Mouse (Mus musculus): ENCODE measurements around the gene Rab30. TPM values are rescaled to one million over a fixed set of nuclear protein-coding genes. Genes with fewer than 3 reads are reported as not detected.

The Rab30 gene
- total and polyA plus RNA-seq, 3 experiments, result 39.1 to 105 (median 66.2) TPM

- H3K27me3 ChIP-seq (replicated peaks), result no peaks in the 10 kb centered on the region
- no peak overlapping the region for H3K9ac ChIP-seq (ENCODE audit: insufficient read depth, low read depth)
- no peak overlapping the region for H3K27ac ChIP-seq (ENCODE audit: insufficient read depth, low read depth)
- dilution Hi-C loops (cut with MboI; ENCODE audit: extremely low pct_ligation_motif_present, extremely low pct_unique_long_range_greater_than_20kb, low sequenced_read_pairs) (no loop called here), in situ Hi-C loops (cut with MboI; ENCODE audit: low pct_ligation_motif_present, low pct_unique_long_range_greater_than_20kb, low sequenced_read_pairs) (loop anchor here (10.0 kb wide), 3 partner anchors 75 to 765 kb away; no protein-coding TSS in a partner anchor)
- H3K4me1 ChIP-seq (ENCODE audit: control insufficient read depth in 1 of 2, insufficient read depth in 2 of 2), result peaks cover 0 to 30% of the 10 kb centered on the region in 2 experiments; a peak in 2 of 4 replicates
- TF ChIP-seq ZKSCAN1 (IDR thresholded peaks at IDR 0.05; ENCODE audit: borderline replicate concordance, low read depth, low read length) (no peak), SMC3 (IDR thresholded peaks at IDR 0.05; ENCODE audit: low read depth, low read length) (peak; percentile 38), POLR2A (IDR thresholded peaks at IDR 0.05; ENCODE audit: low read depth, low read length) (no peak), RAD21 (IDR thresholded peaks at IDR 0.05; ENCODE audit: low read depth, low read length) (peak; percentile 64), E2F4 (IDR thresholded peaks at IDR 0.05; ENCODE audit: insufficient replicate concordance, low read depth, low read length) (no peak), CTCF (conservative IDR thresholded peaks at IDR 0.05 in 1 of 2, IDR thresholded peaks at IDR 0.05 in 1 of 2; ENCODE audit: low read depth in 2 of 2, low read length in 2 of 2) (peak in 1 of 2 experiments; percentile 65; a peak in 2 of 4 replicates), MEF2A (IDR thresholded peaks at IDR 0.05; ENCODE audit: borderline replicate concordance, low read depth, low read length) (no peak), EP300 (IDR thresholded peaks at IDR 0.05; ENCODE audit: low read length) (no peak), HCFC1 (IDR thresholded peaks at IDR 0.05; ENCODE audit: low read depth, low read length) (no peak), MYC (IDR thresholded peaks at IDR 0.05; ENCODE audit: low read depth, low read length) (no peak), ELF1 (IDR thresholded peaks at IDR 0.05; ENCODE audit: low read depth, low read length) (no peak)
- DNase-seq (ENCODE audit: extremely low read depth), result no peak
- H3K79me2 ChIP-seq (replicated peaks; ENCODE audit: control insufficient read depth, extremely low read depth, insufficient read depth, poor library complexity, severe bottlenecking), result peaks cover 19% of the 10 kb centered on the region
- no peaks in the 10 kb centered on the region for H3K9me3 ChIP-seq (replicated peaks; ENCODE audit: low read length)
- peaks cover 4 to 42% of the 10 kb centered on the region in 2 experiments for H3K36me3 ChIP-seq (replicated peaks in 1 of 2; ENCODE audit: control insufficient read depth in 1 of 2, insufficient read depth in 1 of 2, low read length in 1 of 2)
- no peak overlapping the region for H3K4me3 ChIP-seq (replicated peaks in 1 of 3; ENCODE audit: low read depth in 2 of 3, low read length in 2 of 3, poor library complexity in 1 of 3)
- H3K4me2 ChIP-seq (ENCODE audit: insufficient read depth, low read depth, poor library complexity, severe bottlenecking), result no peak overlapping the region
These were observed 128.8 kb downstream of the Rab30 start for GRCm38 (mm10) chr7:92870161-92870560.

GRCm38 (mm10) chr7:92871596-92871995 lies 130.2 kb downstream of the Rab30 start:
- DNase-seq (ENCODE audit: extremely low read depth), result no peak
- Histone ChIP-seq H3K36me3 (replicated peaks in 1 of 2; ENCODE audit: control insufficient read depth in 1 of 2, insufficient read depth in 1 of 2, low read length in 1 of 2) (peaks cover 3 to 28% of the 10 kb centered on the region in 2 experiments), H3K9ac (ENCODE audit: insufficient read depth, low read depth) (no peak overlapping the region), H3K79me2 (replicated peaks; ENCODE audit: control insufficient read depth, extremely low read depth, insufficient read depth, poor library complexity, severe bottlenecking) (peaks cover 22% of the 10 kb centered on the region), H3K27ac (ENCODE audit: insufficient read depth, low read depth) (no peak overlapping the region), H3K4me3 (replicated peaks in 1 of 3; ENCODE audit: low read depth in 2 of 3, low read length in 2 of 3, poor library complexity in 1 of 3) (no peak overlapping the region), H3K27me3 (replicated peaks) (no peaks in the 10 kb centered on the region), H3K4me2 (ENCODE audit: insufficient read depth, low read depth, poor library complexity, severe bottlenecking) (no peak overlapping the region), H3K4me1 (ENCODE audit: control insufficient read depth in 1 of 2, insufficient read depth in 2 of 2) (peaks cover 0 to 30% of the 10 kb centered on the region in 2 experiments; a peak in 2 of 4 replicates), H3K9me3 (replicated peaks; ENCODE audit: low read length) (no peaks in the 10 kb centered on the region)
- dilution Hi-C loops (cut with MboI; ENCODE audit: extremely low pct_ligation_motif_present, extremely low pct_unique_long_range_greater_than_20kb, low sequenced_read_pairs), result no loop called here
- in situ Hi-C loops (cut with MboI; ENCODE audit: low pct_ligation_motif_present, low pct_unique_long_range_greater_than_20kb, low sequenced_read_pairs), result loop anchor here (10.0 kb wide), 3 partner anchors 73 to 767 kb away; no protein-coding TSS in a partner anchor
- no peak for TF ChIP-seq MEF2A (IDR thresholded peaks at IDR 0.05; ENCODE audit: borderline replicate concordance, low read depth, low read length)
- TF ChIP-seq GABPA (IDR thresholded peaks at IDR 0.05; ENCODE audit: insufficient replicate concordance, low read depth, low read length), result no peak
- TF ChIP-seq MYC (IDR thresholded peaks at IDR 0.05; ENCODE audit: low read depth, low read length), result no peak
- no peak for TF ChIP-seq IRF4 (IDR thresholded peaks at IDR 0.05; ENCODE audit: low read depth, low read length)
- TF ChIP-seq PAX5 (IDR thresholded peaks at IDR 0.05; ENCODE audit: low read length), result no peak
- no peak for TF ChIP-seq BHLHE40 (IDR thresholded peaks at IDR 0.05; ENCODE audit: low read depth, low read length)
- no peak for TF ChIP-seq SIN3A (IDR thresholded peaks at IDR 0.05; ENCODE audit: low read length)
- no peak for TF ChIP-seq JUN (IDR thresholded peaks at IDR 0.05; ENCODE audit: insufficient read depth, low read depth, low read length)
- TF ChIP-seq USF1 (IDR thresholded peaks at IDR 0.05; ENCODE audit: low read depth, low read length), result no peak
- TF ChIP-seq E2F4 (IDR thresholded peaks at IDR 0.05; ENCODE audit: insufficient replicate concordance, low read depth, low read length), result no peak
- no peak for TF ChIP-seq RAD21 (IDR thresholded peaks at IDR 0.05; ENCODE audit: low read depth, low read length)
- TF ChIP-seq MXI1 (IDR thresholded peaks at IDR 0.05; ENCODE audit: low read depth, low read length), result no peak
- no peak for TF ChIP-seq NRF1 (IDR thresholded peaks at IDR 0.05; ENCODE audit: low read depth, low read length)
- no peak for TF ChIP-seq ZNF384 (IDR thresholded peaks at IDR 0.05; ENCODE audit: low read depth, low read length)
- TF ChIP-seq NELFE (IDR thresholded peaks at IDR 0.05; ENCODE audit: low read depth, low read length), result no peak
